Mouse (Mus musculus) left cerebral cortex, adult 9 months (tissue): ENCODE measurements at regions not wholly inside any gene's neighbourhood (a gene's known extent, or its start where the extent isn't known, plus 50 kb on each side); places are given as distances from the start of the nearest gene placed in this dataset.

Source experiments
- DNase-seq, 2 experiments: peaks; one replicate each; pipeline ENCODE4 v3.0.0; 2022; ENCODE audit warnings: low spot score in 2 of 2

DNA sequence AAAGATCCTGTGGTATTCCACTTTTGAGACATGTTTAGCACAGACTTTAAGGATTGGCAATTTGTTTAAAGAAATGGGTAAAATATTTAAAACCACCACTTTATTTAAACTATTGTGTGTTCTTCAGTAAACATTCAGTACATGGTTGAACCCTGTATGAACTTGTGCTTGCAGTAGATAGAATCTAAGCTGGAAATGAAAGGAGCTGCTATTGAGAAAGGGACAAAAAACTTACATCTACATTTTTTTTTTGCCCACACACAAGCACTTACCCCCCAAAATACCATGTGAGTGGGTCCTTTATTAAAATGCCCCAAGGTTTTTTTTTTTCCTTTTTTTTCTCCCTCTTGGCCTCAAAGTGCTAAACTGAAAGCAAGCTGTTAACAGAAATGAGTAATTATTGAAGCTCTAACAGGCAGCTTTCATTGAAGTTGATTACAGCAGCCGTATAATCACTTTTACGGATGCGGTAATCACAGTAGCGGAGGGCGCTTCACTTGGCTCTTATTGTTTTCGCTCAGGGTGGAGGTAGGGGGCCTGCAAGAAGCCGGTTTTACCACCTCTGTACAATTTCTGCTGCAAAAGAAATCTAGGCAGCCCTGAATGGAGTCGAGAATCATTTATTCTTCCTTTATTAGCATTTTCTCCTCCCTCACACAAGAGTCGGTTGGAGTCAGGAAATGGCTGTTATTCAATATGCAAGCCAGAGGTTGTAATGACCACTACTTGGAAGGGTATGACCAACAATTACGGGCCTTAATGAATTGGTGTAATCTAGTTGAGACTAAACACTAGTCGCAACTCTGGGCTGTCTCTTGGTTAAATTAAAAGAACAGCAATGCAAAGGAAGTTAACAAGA is 257.7 kb downstream of the Lmo4 start:
- no peak for DNase-seq

DNA sequence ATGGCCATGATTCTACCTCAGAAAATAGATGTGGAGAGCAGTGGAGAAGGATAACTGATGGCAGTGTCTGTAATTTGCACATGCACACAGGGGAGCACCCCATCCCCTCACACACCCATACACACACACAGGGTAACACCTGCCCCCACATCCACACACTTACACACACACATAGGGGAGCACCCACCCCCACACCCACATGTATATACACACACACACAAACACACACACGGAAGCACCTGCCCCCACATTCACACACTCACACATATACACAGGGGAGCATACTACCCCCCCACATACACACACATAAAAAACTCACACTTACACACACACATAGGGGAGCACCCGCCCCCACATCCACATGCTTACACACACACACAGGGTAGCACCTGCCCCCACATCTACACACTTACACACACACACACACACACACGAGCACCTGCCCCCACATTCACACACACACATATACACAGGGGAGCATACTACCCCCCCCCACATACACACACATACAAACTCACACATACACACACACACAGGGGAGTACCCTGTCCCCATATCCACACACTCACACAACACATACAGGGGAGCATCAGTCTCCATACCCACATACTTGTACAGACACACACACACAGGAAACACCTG is 265.8 kb downstream of the Lmo4 start:
- DNase-seq, result no peak

DNA sequence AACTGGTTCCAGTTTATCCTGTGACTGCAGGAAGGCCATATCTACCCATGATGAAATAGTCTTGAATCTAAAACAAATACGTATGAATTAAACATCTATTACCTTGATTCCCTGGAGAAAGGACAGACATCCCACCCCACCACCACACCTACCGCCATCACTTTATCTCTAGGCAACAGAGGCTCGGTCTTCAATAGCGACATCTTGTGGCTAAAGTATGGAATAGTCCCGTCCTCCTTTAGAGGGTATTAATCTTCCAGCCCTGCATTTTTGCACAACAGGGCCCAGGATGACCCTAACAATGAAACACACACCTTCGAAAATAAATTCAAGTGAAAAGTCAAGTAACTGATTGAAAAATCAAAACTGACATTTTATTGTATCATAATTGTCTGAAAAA is 279.7 kb downstream of the Lmo4 start:
- DNase-seq, result no peak

DNA sequence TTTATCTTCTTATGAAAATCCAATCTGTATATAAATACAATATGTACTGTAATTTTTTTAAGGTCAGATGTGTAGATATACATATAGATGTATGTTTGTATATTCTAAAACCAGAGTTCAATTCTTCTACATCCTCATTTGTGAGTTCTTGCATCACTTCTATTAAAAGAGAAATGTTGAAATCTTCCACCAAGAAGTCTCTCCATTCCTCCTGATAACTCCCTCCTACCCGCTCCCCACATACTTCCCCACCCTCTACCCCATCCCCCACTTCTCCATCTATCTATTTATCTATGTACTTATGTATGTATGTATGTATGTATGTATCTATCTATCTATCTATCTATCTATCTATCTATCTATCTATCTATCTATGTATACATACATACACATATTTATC is 285.3 kb downstream of the Lmo4 start:
- no peak for DNase-seq

DNA sequence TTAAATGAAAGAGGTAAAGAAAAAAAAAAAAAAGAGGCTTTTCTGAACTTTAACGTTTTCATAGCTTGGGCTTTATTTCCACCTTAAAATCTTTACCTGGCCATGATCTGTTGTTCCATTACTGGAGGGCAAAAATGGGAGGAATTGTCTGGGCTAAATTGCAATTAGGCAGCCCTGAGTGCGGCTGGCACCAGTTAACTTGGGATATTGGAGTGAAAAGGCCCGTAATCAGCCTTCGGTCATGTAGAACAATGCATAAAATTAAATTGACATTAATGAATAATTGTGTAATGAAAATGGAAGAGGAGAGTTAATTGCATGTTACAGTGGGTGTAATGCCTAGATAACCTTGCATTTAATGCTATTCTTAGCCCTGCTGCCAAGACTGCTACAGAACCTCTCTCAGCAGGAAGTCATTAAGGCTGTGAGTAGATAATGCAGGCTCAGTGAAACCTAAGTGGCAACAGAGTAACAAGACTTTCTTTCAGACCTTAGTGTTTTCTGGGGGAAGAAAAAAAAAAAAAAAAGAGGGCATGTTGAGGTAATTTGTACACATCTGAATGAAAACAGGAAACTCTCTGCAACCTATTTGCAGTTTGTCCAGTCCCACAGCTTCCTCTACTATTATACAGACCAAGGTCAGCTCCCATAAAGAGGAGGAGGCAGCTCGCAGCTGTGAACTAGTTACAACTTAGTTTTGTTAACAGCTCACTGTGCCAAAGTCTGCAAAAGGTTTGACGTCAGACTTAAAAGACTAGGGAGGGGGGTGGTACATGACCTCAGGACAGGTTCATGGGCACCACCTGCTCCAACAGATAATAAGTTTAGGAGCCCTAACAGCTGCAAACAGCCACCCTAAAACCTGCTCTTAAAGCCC is 290.4 kb downstream of the Lmo4 start:
- DNase-seq, result no peak

DNA sequence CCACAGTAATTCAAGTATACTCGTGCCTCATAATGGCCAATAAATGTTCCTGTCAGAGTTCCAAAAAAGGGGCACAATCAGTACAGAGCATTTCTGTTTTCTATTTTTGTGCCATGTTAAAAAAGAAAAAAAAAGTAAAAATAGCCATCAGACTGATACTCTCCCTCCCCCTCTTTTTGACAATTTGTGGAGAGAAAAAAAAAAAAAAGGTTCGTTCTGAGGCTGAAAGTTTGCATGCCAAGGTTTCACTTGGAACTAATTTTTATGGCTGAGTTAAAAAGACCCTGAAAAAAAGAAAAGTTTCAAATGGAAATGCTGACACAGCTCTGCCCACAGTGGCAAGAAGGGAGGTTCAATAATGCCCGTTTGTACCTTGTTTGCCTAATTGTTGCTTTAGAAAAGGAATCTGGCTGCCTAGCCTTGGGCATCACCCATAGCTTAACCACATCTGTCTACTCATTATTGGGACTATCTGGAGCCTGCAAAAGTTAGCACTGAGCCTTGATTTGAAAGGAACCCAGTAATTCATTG is 291.9 kb downstream of the Lmo4 start:
- no peak for DNase-seq

DNA sequence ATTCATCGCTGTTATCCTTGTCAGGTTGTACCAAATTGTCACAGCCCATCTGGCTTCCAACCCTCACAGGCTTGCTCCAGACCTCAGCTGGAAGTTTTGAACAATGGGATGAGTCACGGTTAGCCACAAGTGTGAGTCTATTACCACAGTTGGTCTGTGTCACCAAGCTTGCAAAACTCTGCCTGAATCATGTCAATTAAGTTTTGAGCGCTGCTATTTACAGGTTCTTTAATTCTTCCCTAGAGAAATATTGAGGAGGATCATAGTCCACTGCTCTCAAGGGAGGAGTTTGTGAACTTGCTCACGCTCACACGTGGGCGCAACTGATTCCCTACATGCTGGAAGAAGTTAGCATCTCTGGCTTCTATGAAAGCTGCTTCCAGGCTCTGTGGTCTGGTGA is 292.6 kb downstream of the Lmo4 start:
- DNase-seq, result peak in 1 of 2 experiments; percentile 48

DNA sequence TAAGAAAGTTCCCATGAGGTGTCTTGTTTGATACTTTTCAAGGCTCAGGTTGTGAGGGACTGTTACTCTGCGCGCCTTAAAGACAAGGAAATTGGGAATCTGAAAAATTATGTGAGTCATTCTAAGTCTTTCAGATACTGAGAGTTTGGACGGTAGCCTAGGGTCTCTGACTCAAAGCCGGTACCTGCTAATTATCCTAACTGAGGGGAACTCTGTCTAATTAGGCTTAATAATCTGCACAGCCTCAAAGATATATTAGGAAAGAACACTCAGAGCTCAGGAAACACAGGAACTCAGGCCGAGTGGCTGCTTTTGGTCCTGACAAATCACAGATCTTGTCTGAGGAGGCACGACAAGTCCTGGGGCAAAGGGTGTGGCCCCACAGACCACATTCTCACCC is 295.7 kb downstream of the Lmo4 start:
- DNase-seq, result no peak

DNA sequence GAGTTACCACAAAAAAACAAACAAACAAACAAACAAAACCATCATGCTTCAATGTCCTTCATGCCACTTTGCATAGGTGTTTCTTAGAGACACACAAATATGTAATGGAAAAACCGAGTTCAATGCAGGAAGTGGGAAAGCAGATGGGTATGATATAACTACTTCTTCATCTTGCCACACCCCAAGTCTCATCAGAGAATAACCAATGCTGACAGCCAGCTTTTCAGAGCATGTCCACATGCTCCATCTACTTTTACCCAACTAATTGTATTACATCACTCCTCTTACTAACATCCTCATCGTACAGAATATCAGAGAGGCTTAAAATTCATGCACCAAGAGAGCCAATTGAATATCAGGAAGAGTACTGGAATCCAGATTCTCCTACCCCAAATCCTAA is 301.6 kb downstream of the Lmo4 start:
- no peak for DNase-seq

DNA sequence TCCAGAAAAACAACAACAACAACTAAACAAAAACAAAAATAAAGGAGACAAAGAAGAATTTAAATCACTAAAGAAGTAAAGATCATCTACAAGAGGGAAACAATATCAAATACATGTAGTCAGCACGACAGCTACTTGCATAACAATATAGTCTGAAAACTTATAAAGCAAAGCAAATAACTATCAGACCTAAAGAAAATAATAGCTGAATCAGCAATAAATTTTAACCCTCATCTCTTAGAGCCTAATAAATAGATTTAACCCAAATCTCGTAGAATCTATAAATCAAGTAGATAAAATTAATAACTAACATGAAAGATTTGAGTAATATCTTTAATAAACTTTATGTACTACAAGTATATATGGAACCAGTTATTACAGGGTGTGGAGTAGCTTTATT is 324.2 kb downstream of the Lmo4 start:
- no peak for DNase-seq

DNA sequence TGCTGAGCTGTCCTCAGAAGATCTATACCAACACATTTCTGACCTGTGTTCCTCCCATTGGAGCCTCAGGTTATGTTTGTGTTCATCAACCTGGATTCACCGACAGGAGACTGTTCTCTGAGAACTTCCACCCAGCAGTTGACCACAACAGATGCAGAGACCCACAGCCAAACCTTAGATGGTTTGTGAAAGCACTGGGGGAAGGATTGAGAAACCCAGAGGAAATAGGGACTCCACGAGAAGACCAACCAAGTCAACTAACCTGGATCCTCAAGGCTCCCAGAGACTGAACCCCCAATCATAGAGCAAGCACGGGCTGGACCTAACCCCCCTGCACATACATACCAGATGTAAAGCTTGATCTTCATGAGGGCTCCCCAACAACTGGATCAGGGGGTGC is 331.1 kb downstream of the Lmo4 start:
- DNase-seq, result no peak

DNA sequence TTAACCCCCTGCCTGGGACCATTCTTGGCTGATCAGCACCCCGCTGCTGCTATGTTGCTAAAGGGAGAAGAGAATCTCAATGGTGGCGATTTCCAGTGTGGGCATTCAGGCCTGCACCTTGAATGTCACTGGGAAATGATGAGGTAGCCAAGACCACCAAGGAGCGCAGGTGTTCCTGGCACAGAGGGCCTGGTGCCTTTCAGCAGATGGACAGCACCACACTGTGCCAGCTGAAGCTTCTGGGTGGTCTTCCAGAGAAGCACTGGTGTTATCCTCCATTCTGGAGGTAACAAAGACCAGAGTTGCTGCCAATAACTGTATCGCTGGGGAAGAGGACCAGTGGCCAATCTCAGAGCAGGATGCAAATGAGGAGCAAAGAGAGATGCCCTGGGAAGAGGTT is 338.5 kb downstream of the Lmo4 start:
- no peak for DNase-seq

DNA sequence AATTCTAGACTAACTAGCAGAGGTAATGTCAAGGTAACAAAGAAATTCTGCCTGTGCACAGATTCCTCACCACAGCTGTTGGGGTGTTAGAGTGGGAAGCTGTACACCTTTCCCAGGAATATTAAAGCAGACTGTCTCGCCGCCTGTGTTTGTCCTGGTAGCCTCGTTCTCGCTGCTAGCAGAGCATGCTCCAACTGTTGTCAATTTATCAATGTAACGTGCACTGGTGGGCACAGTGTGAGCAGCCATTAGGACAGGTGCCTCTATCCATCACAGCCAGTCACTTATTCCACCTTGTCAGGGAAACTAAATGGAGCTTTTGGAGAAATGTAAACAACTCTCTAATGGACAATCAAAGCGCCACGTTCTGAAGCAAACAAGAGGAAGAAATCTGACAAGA is 339.4 kb downstream of the Lmo4 start:
- no peak for DNase-seq

DNA sequence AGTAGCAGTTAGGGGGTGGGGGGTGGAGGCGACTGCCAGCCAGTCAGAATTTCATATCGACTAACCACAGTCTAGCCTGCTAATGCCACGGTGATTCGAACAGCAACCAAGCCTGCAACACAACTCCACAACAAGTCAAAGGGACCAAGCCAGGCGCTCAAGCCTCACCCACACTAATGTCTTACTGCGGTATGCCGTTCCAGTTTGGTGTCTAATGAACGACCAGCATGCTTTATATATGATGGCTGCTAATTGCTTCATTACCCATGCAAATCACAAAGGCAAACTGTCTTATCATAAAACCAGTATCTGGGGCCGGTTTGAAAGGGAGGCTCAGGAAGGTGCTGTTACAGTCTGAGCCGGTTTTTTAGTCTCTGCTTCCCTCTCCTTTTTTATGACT is 340.5 kb downstream of the Lmo4 start:
- no peak for DNase-seq

DNA sequence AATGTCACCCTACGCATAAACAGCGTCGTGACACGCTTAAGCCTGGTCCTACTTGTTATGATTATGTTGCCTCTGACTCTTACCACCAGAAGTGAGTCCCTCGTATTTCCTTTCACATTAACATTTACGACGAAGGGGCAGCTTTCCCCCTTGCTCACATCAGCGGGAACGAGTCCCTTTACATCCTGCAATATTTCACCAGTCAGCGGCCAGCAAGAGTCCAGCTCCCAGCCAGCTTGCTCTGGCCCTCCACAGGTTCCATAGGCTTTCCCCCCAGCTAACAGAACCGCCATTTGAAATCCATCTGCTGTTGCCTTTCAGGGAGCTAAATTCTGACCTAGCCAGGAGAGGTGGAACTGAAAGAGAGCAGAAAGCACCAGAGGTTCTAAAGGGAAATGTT is 342.5 kb downstream of the Lmo4 start:
- DNase-seq, result no peak

DNA sequence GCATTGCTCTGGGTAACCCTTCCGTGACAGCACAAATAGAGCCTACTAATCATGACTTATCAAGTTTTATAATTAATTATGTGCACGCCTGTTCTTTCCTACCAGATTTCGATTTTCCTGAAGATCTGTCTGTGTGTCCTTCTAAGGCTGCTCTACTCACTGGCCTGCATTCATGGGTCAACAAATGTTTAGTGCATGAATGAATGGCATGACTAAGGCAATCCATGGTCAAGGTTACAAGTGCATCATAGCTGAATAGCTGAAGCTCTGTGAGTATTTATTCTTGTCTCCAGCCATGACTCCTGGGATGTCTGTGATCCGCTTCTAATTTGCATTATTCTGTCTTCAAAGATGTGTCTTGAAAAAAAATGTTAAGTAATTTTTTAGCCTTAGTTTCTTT is 343.2 kb downstream of the Lmo4 start:
- DNase-seq, result no peak

DNA sequence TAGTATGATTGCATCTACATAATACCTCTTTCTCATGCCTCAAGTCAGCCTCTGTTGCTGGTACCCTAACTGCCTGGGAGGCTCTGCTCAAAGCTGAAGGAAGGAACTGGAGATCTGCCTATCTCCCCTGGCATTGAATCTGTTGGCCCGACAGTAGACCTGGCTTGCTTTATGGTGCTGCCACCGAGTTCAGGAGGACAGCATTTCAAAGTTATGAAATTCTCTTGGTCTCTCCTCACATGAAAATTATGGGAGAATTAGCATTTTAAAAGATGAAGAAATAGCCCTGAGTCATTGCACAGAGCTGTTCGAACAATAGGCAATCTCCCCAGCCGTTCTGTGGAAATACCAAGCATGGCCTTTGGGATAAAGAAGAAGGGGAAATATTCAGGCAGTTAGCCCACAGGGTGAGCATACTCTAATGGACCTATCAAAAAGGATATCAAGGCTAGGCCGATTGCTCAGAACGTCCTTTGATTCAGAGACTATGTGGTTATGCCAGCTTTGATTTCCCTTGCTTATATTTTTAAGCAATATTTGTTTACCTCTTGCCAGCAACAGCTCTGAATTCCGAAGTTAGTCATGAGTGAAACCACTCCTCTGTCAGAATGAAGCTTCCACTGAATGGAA is 369.3 kb downstream of the Lmo4 start:
- DNase-seq, result no peak

DNA sequence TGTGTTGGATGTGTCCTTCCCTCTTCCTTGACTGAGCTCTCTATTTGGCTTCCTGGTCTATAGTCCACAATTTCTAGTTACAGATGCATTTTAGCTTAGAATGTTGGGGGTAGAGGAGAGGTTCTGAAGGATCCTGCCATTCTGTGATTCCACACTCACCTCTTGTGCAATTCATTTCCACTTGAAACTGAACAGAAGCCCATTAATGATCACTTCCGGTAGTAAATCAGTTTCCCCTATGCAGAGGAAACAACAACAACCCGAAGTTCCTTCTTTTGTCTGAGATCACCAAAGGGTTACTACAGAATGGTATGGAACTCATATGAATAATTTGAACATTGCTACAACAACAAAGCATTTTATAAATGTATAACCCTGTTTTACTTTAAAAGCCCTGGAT is 370.3 kb downstream of the Lmo4 start:
- DNase-seq, result no peak

DNA sequence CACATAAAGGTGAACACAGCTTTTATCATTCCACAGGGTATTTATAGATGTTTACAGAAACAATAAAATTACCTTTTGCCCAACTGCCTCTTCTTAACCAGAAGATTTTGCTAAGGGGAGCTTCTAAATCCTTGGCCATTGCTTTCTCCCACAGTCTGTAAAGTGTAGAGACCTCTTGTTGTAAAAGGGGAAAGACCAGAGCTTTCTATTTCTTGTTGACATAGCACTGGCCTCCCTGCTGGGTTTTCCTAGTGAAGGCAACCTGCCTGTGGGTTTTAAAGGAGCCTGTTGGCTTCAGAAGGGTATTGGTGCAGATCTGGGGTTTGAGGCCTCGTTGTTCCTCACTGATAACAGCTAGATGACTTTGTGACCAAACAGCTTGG is 381.6 kb downstream of the Lmo4 start:
- DNase-seq, result no peak

DNA sequence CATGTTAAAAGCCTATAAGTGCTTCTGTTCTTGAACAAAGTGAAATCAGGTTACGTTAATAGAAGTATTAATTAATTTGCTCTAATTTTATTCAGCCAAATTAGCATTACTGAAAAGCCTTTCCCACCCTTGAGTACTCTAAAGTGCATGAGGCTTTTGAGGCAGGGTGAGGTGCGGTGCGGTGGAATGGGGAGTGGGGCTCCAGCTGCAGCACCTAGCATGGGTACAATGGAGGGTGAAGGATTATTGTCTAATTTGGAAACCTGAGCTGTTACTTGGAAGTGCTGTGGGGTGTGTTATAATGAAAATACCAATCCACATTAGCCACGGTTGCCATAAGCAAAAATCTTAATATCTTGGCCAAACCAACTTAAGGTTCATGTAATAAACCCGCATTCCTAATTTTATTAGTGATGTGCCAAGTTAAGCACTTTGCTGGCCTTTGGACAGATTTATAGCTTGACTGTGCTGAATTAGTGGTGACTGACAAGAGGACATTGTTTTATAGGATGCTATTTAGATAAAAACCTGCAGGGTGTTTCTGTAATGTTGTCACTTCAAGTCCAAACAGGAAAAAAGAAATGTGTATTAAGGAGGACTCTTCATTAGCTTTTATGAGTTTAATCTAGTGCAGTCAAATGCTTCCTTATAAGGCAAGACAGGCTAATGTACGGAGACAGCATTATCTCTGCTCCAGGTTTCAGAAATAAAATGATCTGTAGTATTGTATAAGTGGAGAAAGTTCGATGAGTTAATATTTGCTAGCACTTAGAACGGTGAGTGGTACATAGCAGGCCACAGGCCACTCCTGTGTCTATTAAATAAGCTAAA is 382.2 kb downstream of the Lmo4 start:
- DNase-seq, result no peak

DNA sequence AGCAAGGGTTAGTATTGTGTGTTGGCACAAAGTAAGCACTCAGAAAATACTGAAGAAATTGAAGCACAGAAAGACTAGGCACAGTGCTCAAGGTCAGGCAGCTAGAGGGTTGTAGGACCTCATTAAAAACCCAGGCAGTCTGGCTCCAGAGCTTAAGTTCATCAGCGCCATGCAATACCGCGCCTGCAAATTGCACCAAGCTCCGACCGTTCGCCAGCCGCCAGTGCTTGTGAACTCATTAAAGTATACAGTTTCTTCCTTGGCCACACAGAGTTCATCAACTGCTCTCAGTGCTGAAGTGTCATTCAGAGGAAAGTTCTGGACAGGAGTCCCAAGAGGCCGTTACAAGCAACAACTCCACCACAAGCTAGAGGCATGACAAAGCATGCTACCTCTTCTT is 397.5 kb downstream of the Lmo4 start:
- no peak for DNase-seq
